Mouse (Mus musculus): ENCODE data around the gene Med16.

GRCm38 (mm10) chr10:79920958-79921535, 12.3 kb upstream of the Med16 start, which contains the start of gene R3hdm4:
- TF ChIP-seq EP300 (IDR thresholded peaks at IDR 0.05; ENCODE audit: low read depth) (no peak), CTCF (IDR thresholded peaks at IDR 0.05; ENCODE audit: low read depth) (no peak)

All from heart, postnatal 0 days (tissue).